Mouse (Mus musculus): ENCODE measurements around the gene Rin2. TPM values are rescaled to one million over a fixed set of nuclear protein-coding genes. Genes with fewer than 3 reads are reported as not detected.
A peak's percentile ranks its signal among the peaks of the same experiment; 100 is the strongest.

Rin2 gene
- polyA plus RNA-seq, 1 experiment from 2014 or later: 36.6 TPM

DNA sequence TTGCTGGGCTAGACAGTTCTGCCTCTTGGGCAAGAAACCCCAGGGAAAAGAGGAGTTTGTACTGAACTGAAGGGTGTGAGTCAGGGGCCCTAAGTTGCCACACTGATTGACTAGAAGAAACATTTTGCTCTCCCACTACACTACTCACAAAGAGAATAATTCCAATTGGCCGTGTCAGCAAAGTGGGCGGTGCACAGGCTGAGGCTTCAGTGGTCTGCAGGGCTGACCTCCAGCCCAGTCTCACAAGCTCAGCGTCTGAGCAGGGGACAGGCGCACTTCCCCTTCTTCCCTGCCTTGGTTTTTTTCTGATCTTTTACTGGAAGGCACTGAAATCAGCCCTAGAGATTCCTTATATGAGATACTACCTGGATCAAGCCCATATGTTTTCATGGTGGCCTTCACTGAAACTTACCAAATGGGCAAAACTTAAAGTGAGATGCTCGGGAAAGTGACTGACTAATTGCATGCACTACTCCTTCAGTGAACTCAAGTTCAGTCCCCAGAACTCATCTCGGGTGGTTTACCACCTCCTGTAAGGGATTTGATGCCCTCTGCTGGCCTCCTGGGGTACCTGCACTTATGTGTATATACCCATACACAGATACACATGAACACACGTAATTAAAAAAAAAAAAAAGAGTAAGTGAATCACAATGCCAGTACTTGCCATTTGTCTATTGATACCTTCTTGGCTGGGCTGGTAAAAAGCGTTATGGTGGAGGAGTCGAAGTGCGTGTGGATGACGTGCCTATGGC, 191.9 kb downstream of the Rin2 start:
- 88% methylated on average over 11 of the region's 11 CpGs for WGBS
- H3K9ac ChIP-seq: no peak overlapping the region
- no peaks in the 10 kb centered on the region for H3K27me3 ChIP-seq
- H3K4me3 ChIP-seq (replicated peaks): no peak overlapping the region
- H3K4me2 ChIP-seq (replicated peaks): no peak overlapping the region
- ATAC-seq (ENCODE audit: insufficient number of reproducible peaks, low FRiP score, low TSS enrichment, low read depth): no peak
- H3K27ac ChIP-seq (replicated peaks): no peak overlapping the region
- H3K36me3 ChIP-seq: peaks cover 33% of the 10 kb centered on the region; the same call in 1 of the 2 replicates
- peaks cover 21% of the 10 kb centered on the region for H3K4me1 ChIP-seq
- no peaks in the 10 kb centered on the region; the same call in 1 of the 2 replicates for H3K9me3 ChIP-seq (replicated peaks)

DNA sequence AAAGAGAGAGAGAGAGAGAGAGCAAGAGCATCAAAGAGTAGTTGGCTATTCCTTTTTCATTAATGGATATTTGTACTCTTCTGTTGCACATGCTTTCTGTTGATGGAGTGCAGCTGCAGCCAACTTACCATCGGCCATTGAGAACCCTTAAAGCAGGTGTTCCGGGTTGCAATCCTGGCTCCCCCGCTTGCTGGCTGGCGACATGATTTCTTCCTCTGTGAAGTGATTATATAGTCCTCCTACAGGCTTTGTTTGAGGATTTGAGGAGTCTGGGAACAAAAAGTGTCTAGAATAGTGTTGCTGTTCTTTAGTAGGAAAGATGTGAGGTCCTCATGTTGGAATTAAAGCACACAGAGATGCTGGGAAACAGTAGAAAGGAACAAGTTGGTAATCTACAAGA, 196.3 kb downstream of the Rin2 start:
- H3K27me3 ChIP-seq: no peaks in the 10 kb centered on the region
- ATAC-seq (ENCODE audit: insufficient number of reproducible peaks, low FRiP score, low TSS enrichment, low read depth): no peak
- no peaks in the 10 kb centered on the region for H3K9me3 ChIP-seq (replicated peaks)

GRCm38 (mm10) chr2:145872099-145872498, 197.1 kb downstream of the Rin2 start:
- 85% methylated on average over 1 of the region's 1 CpGs for WGBS
- H3K9me3 ChIP-seq (replicated peaks): no peaks in the 10 kb centered on the region
- H3K9ac ChIP-seq: no peak overlapping the region
- no peak overlapping the region for H3K4me3 ChIP-seq (replicated peaks)
- ATAC-seq (ENCODE audit: insufficient number of reproducible peaks, low FRiP score, low TSS enrichment, low read depth): no peak
- H3K27ac ChIP-seq (replicated peaks): no peak overlapping the region
- no peaks in the 10 kb centered on the region for H3K4me1 ChIP-seq
- H3K4me2 ChIP-seq (replicated peaks): no peak overlapping the region
- H3K36me3 ChIP-seq: peaks cover 34% of the 10 kb centered on the region
- no peaks in the 10 kb centered on the region for H3K27me3 ChIP-seq

More for the DNA sequence above, 196.3 kb downstream of the Rin2 start:
- Histone ChIP-seq H3K9ac (no peak overlapping the region), H3K4me3 (replicated peaks) (no peak overlapping the region), H3K4me1 (no peaks in the 10 kb centered on the region), H3K4me2 (replicated peaks) (no peak overlapping the region), H3K36me3 (peaks cover 34% of the 10 kb centered on the region; the same call in 1 of the 2 replicates), H3K27ac (replicated peaks) (no peak overlapping the region)
- 77% methylated on average over 4 of the region's 4 CpGs for WGBS

GRCm38 (mm10) chr2:145873953-145874352, 198.9 kb downstream of the Rin2 start:
- ATAC-seq (ENCODE audit: insufficient number of reproducible peaks, low FRiP score, low TSS enrichment, low read depth): no peak
- 75% methylated on average over 1 of the region's 1 CpGs for WGBS

GRCm38 (mm10) chr2:145874879-145875482, 200.0 kb downstream of the Rin2 start:
- H3K27me3 ChIP-seq: no peaks in the 10 kb centered on the region
- H3K4me2 ChIP-seq (replicated peaks): no peak overlapping the region
- no peak overlapping the region for H3K9ac ChIP-seq
- WGBS: 67% methylated on average over 3 of the region's 3 CpGs
- ATAC-seq (ENCODE audit: insufficient number of reproducible peaks, low FRiP score, low TSS enrichment, low read depth): no peak
- H3K9me3 ChIP-seq (replicated peaks): no peaks in the 10 kb centered on the region
- H3K4me1 ChIP-seq: no peaks in the 10 kb centered on the region
- peaks cover 34% of the 10 kb centered on the region for H3K36me3 ChIP-seq
- no peak overlapping the region for H3K4me3 ChIP-seq (replicated peaks)
- H3K27ac ChIP-seq (replicated peaks): no peak overlapping the region

More at GRCm38 (mm10) chr2:145873953-145874352, 198.9 kb downstream of the Rin2 start:
- Histone ChIP-seq H3K36me3 (peaks cover 36% of the 10 kb centered on the region), H3K4me3 (replicated peaks) (no peak overlapping the region), H3K4me2 (replicated peaks) (no peak overlapping the region), H3K9ac (no peak overlapping the region), H3K27me3 (no peaks in the 10 kb centered on the region), H3K27ac (replicated peaks) (no peak overlapping the region), H3K9me3 (replicated peaks) (no peaks in the 10 kb centered on the region), H3K4me1 (no peaks in the 10 kb centered on the region)

DNA sequence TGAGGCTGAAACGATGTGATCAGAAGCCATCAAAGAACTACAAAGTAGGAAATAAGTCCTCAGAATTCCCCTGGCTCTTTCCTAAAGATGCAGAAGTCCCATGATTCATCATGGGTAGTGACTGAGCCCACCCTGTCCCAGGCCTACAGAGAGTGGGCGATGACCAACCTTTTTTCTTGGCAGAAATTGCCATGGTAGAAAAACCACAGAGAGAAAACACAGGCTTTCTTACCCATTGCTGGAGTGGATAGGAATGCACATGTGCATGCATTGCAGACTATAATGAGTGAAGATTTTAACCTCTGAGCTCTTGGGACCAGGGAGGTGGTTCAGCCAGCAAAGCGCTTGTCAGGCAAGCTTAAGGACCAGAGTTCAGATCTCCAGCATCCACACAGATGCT, 202.2 kb downstream of the Rin2 start:
- Histone ChIP-seq H3K27ac (replicated peaks) (no peak overlapping the region), H3K4me2 (replicated peaks) (no peak overlapping the region), H3K4me3 (replicated peaks) (no peak overlapping the region), H3K27me3 (no peaks in the 10 kb centered on the region), H3K36me3 (peaks cover 39% of the 10 kb centered on the region), H3K4me1 (peaks cover 21% of the 10 kb centered on the region), H3K9me3 (replicated peaks) (no peaks in the 10 kb centered on the region), H3K9ac (no peak overlapping the region)
- WGBS: 73% methylated on average over 3 of the region's 3 CpGs
- ATAC-seq (ENCODE audit: insufficient number of reproducible peaks, low FRiP score, low TSS enrichment, low read depth): no peak

DNA sequence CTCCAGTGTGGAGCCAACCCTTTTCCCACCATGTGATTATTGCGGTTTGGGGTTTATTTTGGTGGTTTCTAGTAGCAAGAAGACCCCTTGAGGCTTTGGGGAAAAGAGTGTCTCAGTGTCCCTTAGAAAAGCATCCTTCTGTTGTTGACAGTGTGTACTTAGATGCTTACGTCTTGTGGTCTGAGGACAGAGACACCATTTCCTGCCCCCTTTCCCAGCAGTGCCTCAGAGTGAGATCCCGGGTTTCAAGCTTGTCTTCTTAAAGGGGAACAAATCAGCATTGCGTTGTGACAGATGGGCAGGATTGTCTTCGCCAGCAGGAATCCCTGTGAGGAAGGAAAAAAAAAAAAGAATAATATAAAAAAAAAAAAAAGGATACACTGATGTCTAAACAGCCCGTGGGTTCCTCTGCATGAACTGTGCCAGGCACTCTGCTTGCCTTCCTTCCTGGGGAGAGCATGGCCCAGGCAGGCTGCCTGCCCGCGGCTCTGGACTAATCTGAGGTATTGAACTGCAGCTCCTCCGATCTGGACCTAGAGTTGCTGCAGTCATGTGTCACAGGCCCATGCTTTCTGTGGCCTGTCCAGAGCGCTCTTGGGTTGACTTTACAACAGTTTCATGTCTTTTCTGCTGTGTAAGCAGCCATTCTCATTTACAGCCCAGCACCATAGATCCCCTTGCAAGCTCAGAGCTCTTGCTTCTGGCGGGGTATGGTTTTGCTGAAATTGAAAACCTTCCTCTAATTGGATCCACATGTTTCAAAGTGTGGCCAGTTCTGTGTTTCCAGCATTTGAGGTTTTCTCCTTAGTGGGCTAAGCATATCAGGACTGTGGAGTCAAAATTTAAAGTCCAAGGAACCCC, 206.1 kb downstream of the Rin2 start:
- Histone ChIP-seq H3K4me3 (replicated peaks) (peak overlapping the region; percentile 15; the same call in 1 of the 2 replicates), H3K9me3 (replicated peaks) (no peaks in the 10 kb centered on the region), H3K9ac (no peak overlapping the region), H3K27me3 (no peaks in the 10 kb centered on the region), H3K27ac (replicated peaks) (peak overlapping the region; percentile 95), H3K4me1 (peaks cover 54% of the 10 kb centered on the region), H3K36me3 (peaks cover 59% of the 10 kb centered on the region), H3K4me2 (replicated peaks) (peak overlapping the region; percentile 37; the same call in 1 of the 2 replicates)
- ATAC-seq (ENCODE audit: insufficient number of reproducible peaks, low FRiP score, low TSS enrichment, low read depth): peak; percentile 65
- WGBS: 31% methylated on average over 11 of the region's 11 CpGs

DNA sequence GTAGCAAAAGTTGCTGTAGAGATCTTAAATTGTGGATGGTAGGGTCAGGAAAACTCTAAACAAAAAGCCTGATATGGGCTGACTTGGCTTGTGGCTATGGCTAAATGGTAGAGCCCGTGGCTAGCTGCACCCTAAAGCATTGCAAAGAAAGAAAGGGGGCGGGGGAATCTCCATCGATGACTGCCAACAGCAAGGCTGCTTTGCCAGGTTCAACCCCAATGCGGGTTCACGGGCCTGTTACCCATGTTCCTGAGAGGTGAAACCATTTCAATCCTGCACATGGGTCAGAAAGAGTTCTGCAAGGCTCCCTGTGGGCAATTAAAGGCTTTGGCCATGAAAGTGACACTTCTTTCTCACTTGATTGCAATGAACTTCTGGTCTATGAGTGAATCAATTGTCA, 206.9 kb downstream of the Rin2 start:
- no peaks in the 10 kb centered on the region for H3K9me3 ChIP-seq (replicated peaks)
- 61% methylated on average over 5 of the region's 5 CpGs for WGBS
- H3K27ac ChIP-seq (replicated peaks): peak overlapping the region; percentile 95
- peaks cover 56% of the 10 kb centered on the region for H3K36me3 ChIP-seq
- H3K27me3 ChIP-seq: no peaks in the 10 kb centered on the region
- H3K4me1 ChIP-seq: peaks cover 56% of the 10 kb centered on the region
- 0 out of 2 replicates have a peak overlapping the region, but pooled peaks have one; percentile 37 for H3K4me2 ChIP-seq (replicated peaks)
- H3K4me3 ChIP-seq (replicated peaks): no peak overlapping the region
- no peak overlapping the region for H3K9ac ChIP-seq
- ATAC-seq (ENCODE audit: insufficient number of reproducible peaks, low FRiP score, low TSS enrichment, low read depth): no peak

DNA sequence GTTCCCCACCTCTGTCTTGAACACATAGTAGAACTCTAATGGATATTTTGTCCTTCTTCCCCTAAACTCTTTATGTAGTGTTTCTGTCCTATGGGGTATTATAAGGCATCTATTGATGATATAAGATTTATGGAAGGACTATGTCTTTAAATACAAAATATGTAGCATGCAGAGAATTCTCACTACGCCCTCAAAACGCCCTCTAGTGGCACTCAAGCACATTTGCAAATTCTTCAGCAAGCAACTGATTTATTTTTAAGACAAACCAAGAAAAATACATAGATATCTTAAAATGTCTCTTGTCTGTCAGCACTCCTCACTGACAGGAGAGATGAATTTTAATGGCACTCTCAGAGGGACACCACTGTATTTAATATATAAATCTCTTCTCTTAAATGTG, 207.4 kb downstream of the Rin2 start:
- no peak for ATAC-seq (ENCODE audit: insufficient number of reproducible peaks, low FRiP score, low TSS enrichment, low read depth)
- Histone ChIP-seq H3K4me3 (replicated peaks) (no peak overlapping the region), H3K4me1 (peaks cover 61% of the 10 kb centered on the region), H3K9me3 (replicated peaks) (no peaks in the 10 kb centered on the region), H3K27ac (replicated peaks) (peak overlapping the region; percentile 95), H3K36me3 (peaks cover 56% of the 10 kb centered on the region), H3K4me2 (replicated peaks) (no peak overlapping the region), H3K9ac (no peak overlapping the region), H3K27me3 (no peaks in the 10 kb centered on the region)
- 13% methylated on average over 2 of the region's 2 CpGs for WGBS

DNA sequence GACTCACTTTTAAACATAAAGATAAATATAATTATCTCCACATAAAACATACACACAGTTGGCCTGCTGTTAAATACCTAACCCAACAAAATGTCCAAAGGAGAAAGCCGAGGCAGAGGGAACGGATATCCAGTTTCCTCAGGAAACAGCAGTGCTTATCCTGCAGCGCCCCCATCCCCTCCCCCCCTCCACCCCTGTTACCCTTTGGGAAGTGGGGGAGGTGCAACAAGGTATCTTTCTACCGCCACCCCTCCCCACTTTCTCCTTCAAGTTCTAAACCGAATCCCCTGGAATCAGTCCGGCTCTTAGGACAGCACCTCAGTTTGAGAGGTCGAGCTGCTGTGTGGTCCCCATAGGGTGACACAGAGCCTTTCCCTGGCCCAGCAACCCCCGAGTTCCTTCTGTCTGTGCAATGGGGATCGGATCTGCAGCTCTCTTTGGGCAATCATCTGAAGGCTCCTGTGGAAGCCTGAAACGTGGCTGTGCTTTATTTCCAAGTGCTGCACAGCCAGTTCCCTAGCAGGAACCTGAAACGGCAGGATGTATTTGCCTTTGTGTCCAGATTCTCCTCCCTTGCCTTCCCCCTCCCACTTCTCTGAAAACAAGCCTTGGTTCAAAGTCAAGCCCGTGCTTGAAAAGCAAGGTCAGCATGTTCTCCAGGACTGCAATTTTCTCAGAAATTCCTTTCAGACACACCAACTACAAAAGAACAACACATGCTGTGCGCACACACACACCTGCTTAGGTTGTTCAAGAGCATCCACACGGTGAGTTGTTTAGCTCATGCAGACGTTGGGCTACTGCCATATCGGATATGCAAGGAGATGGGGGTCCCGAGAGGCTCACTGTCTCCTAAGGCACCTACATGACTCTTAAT, 209.3 kb downstream of the Rin2 start:
- H3K9me3 ChIP-seq (replicated peaks): no peaks in the 10 kb centered on the region
- 21% methylated on average over 17 of the region's 17 CpGs for WGBS
- H3K27ac ChIP-seq (replicated peaks): peak overlapping the region; percentile 87
- H3K4me3 ChIP-seq (replicated peaks): no peak overlapping the region
- ATAC-seq (ENCODE audit: insufficient number of reproducible peaks, low FRiP score, low TSS enrichment, low read depth): no peak
- H3K4me1 ChIP-seq: peaks cover 79% of the 10 kb centered on the region
- H3K27me3 ChIP-seq: no peaks in the 10 kb centered on the region
- 0 out of 2 replicates have a peak overlapping the region, but pooled peaks have one; percentile 4 for H3K9ac ChIP-seq
- peaks cover 37% of the 10 kb centered on the region for H3K36me3 ChIP-seq
- H3K4me2 ChIP-seq (replicated peaks): no peak overlapping the region

All from embryonic facial prominence, embryonic 15.5 days (tissue).